Mouse (Mus musculus) midbrain, embryonic 11.5 days (tissue): ENCODE data around the gene Olfr195. TPM values are rescaled to one million over a fixed set of nuclear protein-coding genes. Genes with fewer than 3 reads are reported as not detected.

Source experiments
- polyA plus RNA-seq: library from polyadenylated mRNA; unstranded; fragments of >200 nt; fragmentation: Nextera tagmentation; extraction: Ambion mirVana; gene quantifications from 2 replicates; pipeline ENCODE4 v1.2.1, GENCODE M21; 2014

The Olfr195 gene
- polyA plus RNA-seq, 1 experiment from 2014 or later: not detected

Other genes starting within 250 kb of the Olfr195 start
- not detected in 2 replicates for gene Olfr181, start 218.3 kb upstream of the Olfr195 start, polyA plus RNA-seq
- gene Olfr180, start 217.7 kb upstream of the Olfr195 start, polyA plus RNA-seq: not detected in 2 replicates
- gene Olfr183, start 151.7 kb upstream of the Olfr195 start, polyA plus RNA-seq: not detected in 2 replicates
- gene Olfr186, start 116.8 kb upstream of the Olfr195 start, polyA plus RNA-seq: not detected in 2 replicates
- gene Olfr187, start 107.3 kb upstream of the Olfr195 start, polyA plus RNA-seq: not detected in 2 replicates
- not detected in 2 replicates for gene Olfr190, start 69.0 kb upstream of the Olfr195 start, polyA plus RNA-seq
- gene Olfr191, start 57.2 kb upstream of the Olfr195 start, polyA plus RNA-seq: not detected in 2 replicates
- gene Olfr193, start 35.2 kb upstream of the Olfr195 start, polyA plus RNA-seq: not detected in 2 replicates
- gene Olfr194, start 26.0 kb upstream of the Olfr195 start, polyA plus RNA-seq: not detected in 2 replicates
- gene Olfr196, start 23.4 kb downstream of the Olfr195 start, polyA plus RNA-seq: not detected in 2 replicates
- not detected in 2 replicates for gene Olfr198, start 56.5 kb downstream of the Olfr195 start, polyA plus RNA-seq
- not detected in 2 replicates for gene Olfr199, start 72.7 kb downstream of the Olfr195 start, polyA plus RNA-seq
- not detected in 2 replicates for gene Olfr201, start 125.6 kb downstream of the Olfr195 start, polyA plus RNA-seq
- not detected in 2 replicates for gene Olfr202, start 139.7 kb downstream of the Olfr195 start, polyA plus RNA-seq
- not detected in 2 replicates for gene Olfr203, start 151.8 kb downstream of the Olfr195 start, polyA plus RNA-seq
- gene Olfr204, start 171.2 kb downstream of the Olfr195 start, polyA plus RNA-seq: not detected in 2 replicates
- not detected in 2 replicates for gene Olfr205, start 184.1 kb downstream of the Olfr195 start, polyA plus RNA-seq
- gene Olfr206, start 202.2 kb downstream of the Olfr195 start, polyA plus RNA-seq: not detected in 2 replicates
- gene Olfr209, start 216.9 kb downstream of the Olfr195 start, polyA plus RNA-seq: not detected in 2 replicates